Mouse (Mus musculus): ENCODE data around the gene Proser3. TPM values are rescaled to one million over a fixed set of nuclear protein-coding genes. Genes with fewer than 3 reads are reported as not detected.
"Not testable (repeated sequence)": the region's sequence is repeated elsewhere in the genome, so short reads cannot be mapped to it uniquely, and the experiment has no call there.

Proser3 gene
- polyA plus RNA-seq, 1 experiment, result not detected

GRCm38 (mm10) chr7:30522871-30523270 is 29.2 kb downstream of the Proser3 start:
- no peak for TF ChIP-seq CTCF (IDR thresholded peaks at IDR 0.05; ENCODE audit: insufficient read depth, low read depth, low read length)
- 89% methylated on average over 10 of the region's 10 CpGs for WGBS
- H3K27ac ChIP-seq (ENCODE audit: insufficient read depth, low read depth, low read length), result no peak overlapping the region

GRCm38 (mm10) chr7:30520856-30521255 is 31.2 kb downstream of the Proser3 start:
- TF ChIP-seq CTCF (IDR thresholded peaks at IDR 0.05; ENCODE audit: insufficient read depth, low read depth, low read length) (no peak), POLR2A (IDR thresholded peaks at IDR 0.05; ENCODE audit: insufficient read depth, low read depth, low read length) (no peak)
- Histone ChIP-seq H3K4me3 (ENCODE audit: insufficient read depth, low read depth, low read length) (no peak overlapping the region), H3K27ac (ENCODE audit: insufficient read depth, low read depth, low read length) (no peak overlapping the region), H3K4me1 (ENCODE audit: control insufficient read depth, insufficient read depth, low read length) (peaks cover 1% of the 10 kb centered on the region; the same call in 1 of the 2 replicates)
- WGBS, result 50% methylated on average over 5 of the region's 5 CpGs

More at GRCm38 (mm10) chr7:30522871-30523270, 29.2 kb downstream of the Proser3 start:
- H3K4me3 ChIP-seq (ENCODE audit: insufficient read depth, low read depth, low read length), result no peak overlapping the region
- peaks cover 15% of the 10 kb centered on the region for H3K4me1 ChIP-seq (ENCODE audit: control insufficient read depth, insufficient read depth, low read length)

GRCm38 (mm10) chr7:30520396-30520795 is 31.7 kb downstream of the Proser3 start:
- no peak overlapping the region for H3K4me3 ChIP-seq (ENCODE audit: insufficient read depth, low read depth, low read length)
- TF ChIP-seq CTCF (IDR thresholded peaks at IDR 0.05; ENCODE audit: insufficient read depth, low read depth, low read length), result no peak
- no peak for TF ChIP-seq POLR2A (IDR thresholded peaks at IDR 0.05; ENCODE audit: insufficient read depth, low read depth, low read length)
- no peaks in the 10 kb centered on the region for H3K4me1 ChIP-seq (ENCODE audit: control insufficient read depth, insufficient read depth, low read length)
- no peak overlapping the region for H3K27ac ChIP-seq (ENCODE audit: insufficient read depth, low read depth, low read length)
- WGBS, result 47% methylated on average over 4 of the region's 4 CpGs

- TF ChIP-seq CTCF (IDR thresholded peaks at IDR 0.05; ENCODE audit: insufficient read depth, low read depth, low read length) (no peak), POLR2A (IDR thresholded peaks at IDR 0.05; ENCODE audit: insufficient read depth, low read depth, low read length) (no peak)
- no peak overlapping the region for H3K4me3 ChIP-seq (ENCODE audit: insufficient read depth, low read depth, low read length)
- no peak overlapping the region for H3K27ac ChIP-seq (ENCODE audit: insufficient read depth, low read depth, low read length)
- no peaks in the 10 kb centered on the region for H3K4me1 ChIP-seq (ENCODE audit: control insufficient read depth, insufficient read depth, low read length)
- WGBS, result 50% methylated on average over 8 of the region's 8 CpGs
These were observed 33.8 kb downstream of the Proser3 start for GRCm38 (mm10) chr7:30518325-30518724.

- 74% methylated on average over 24 of the region's 24 CpGs for WGBS
- H3K4me1 ChIP-seq (ENCODE audit: control insufficient read depth, insufficient read depth, low read length), result no peaks in the 10 kb centered on the region
- no peak overlapping the region for H3K27ac ChIP-seq (ENCODE audit: insufficient read depth, low read depth, low read length)
- TF ChIP-seq CTCF (IDR thresholded peaks at IDR 0.05; ENCODE audit: insufficient read depth, low read depth, low read length) (no peak), POLR2A (IDR thresholded peaks at IDR 0.05; ENCODE audit: insufficient read depth, low read depth, low read length) (no peak)
- no peak overlapping the region for H3K4me3 ChIP-seq (ENCODE audit: insufficient read depth, low read depth, low read length)
These were observed 36.9 kb downstream of the Proser3 start for GRCm38 (mm10) chr7:30515003-30515760.

- H3K4me3 ChIP-seq (ENCODE audit: insufficient read depth, low read depth, low read length), result no peak overlapping the region
- TF ChIP-seq POLR2A (IDR thresholded peaks at IDR 0.05; ENCODE audit: insufficient read depth, low read depth, low read length) (no peak), CTCF (IDR thresholded peaks at IDR 0.05; ENCODE audit: insufficient read depth, low read depth, low read length) (no peak)
- no peak overlapping the region for H3K27ac ChIP-seq (ENCODE audit: insufficient read depth, low read depth, low read length)
- 61% methylated on average over 4 of the region's 4 CpGs for WGBS
- no peaks in the 10 kb centered on the region for H3K4me1 ChIP-seq (ENCODE audit: control insufficient read depth, insufficient read depth, low read length)
These were observed 44.0 kb downstream of the Proser3 start for GRCm38 (mm10) chr7:30508061-30508460.

- H3K4me1 ChIP-seq (ENCODE audit: control insufficient read depth, insufficient read depth, low read length), result not testable (repeated sequence)
- WGBS, result 66% methylated on average over 5 of the region's 5 CpGs
These were observed 50.9 kb downstream of the Proser3 start for GRCm38 (mm10) chr7:30501159-30501558.

GRCm38 (mm10) chr7:30495506-30496042 is 56.5 kb downstream of the Proser3 start:
- H3K4me1 ChIP-seq (ENCODE audit: control insufficient read depth, insufficient read depth, low read length); H3K4me3 ChIP-seq (ENCODE audit: insufficient read depth, low read depth, low read length); H3K27ac ChIP-seq (ENCODE audit: insufficient read depth, low read depth, low read length): not testable (repeated sequence)
- WGBS, result 52% methylated on average over 5 of the region's 5 CpGs

More at GRCm38 (mm10) chr7:30501159-30501558, 50.9 kb downstream of the Proser3 start:
- not testable (repeated sequence) for H3K4me3 ChIP-seq (ENCODE audit: insufficient read depth, low read depth, low read length); H3K27ac ChIP-seq (ENCODE audit: insufficient read depth, low read depth, low read length)

GRCm38 (mm10) chr7:30493401-30493931 is 58.6 kb downstream of the Proser3 start, which contains the start of gene Prodh2:
Gene Prodh2, plus strand, starts transcription at chr7:30493622.
- Histone ChIP-seq H3K4me3 (ENCODE audit: insufficient read depth, low read depth, low read length) (no peak within 1 kb of the TSS), H3K27ac (ENCODE audit: insufficient read depth, low read depth, low read length) (no peak within 1 kb of the TSS), H3K4me1 (ENCODE audit: control insufficient read depth, insufficient read depth, low read length) (no peaks in the 10 kb centered on the region)
- no peak for TF ChIP-seq CTCF (IDR thresholded peaks at IDR 0.05; ENCODE audit: insufficient read depth, low read depth, low read length)
- TF ChIP-seq POLR2A (IDR thresholded peaks at IDR 0.05; ENCODE audit: insufficient read depth, low read depth, low read length), result no peak
- 69% methylated on average over 11 of the region's 11 CpGs for WGBS

Data from olfactory bulb, adult 2 months (tissue).